Mouse (Mus musculus): Measurements from ENCODE around the gene Actr1a. TPM values are rescaled to one million over a fixed set of nuclear protein-coding genes. Genes with fewer than 3 reads are reported as not detected.

Actr1a gene
- total RNA-seq (2023) = 100 to 1,000 TPM; 104 to 112 TPM

DNA sequence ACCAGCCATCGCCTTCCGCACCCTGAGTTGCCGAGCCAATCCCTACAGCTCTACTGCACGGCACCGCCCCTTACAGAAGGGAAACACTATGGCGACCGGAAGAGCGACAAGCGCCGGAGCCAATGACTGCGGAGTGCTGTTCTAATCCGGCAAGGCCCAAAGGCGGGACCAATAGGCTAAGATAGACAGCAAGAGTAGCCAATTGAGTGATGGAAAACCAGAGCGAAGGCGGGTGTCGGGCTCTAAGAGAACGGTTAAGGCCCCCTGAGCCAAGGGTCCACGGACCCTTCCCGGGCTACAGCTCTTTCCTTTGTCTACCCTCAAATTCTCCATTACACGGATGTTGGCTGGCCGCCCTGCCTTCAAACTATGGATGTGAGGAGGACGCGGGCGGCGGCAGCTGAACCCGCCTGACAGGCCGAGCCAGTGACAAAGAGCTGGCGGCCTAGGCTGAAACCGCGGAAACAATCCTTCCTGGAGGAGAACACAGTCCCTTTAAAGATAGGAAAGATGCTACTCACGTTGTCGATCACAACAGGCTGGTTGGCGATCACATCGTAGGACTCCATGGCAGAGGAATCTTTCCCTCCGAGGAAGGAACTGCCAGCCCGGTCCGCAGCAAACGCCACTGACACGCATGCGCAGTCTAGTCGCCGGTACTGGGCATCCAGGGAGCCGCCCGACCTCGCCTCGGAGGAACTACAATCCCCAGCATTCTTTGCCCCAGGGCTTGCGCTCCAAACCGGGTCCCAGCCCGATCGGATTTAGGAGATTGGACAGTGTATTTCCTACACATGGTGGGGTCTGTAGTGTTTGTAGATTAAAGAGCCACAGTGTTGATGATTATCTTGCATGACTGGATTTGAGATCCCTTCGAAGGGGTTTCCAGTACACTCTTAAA lies at the start of gene Actr1a:
Gene Actr1a (minus strand): TSS at position 640 of the 901 bp plus-strand sequence.

DNA sequence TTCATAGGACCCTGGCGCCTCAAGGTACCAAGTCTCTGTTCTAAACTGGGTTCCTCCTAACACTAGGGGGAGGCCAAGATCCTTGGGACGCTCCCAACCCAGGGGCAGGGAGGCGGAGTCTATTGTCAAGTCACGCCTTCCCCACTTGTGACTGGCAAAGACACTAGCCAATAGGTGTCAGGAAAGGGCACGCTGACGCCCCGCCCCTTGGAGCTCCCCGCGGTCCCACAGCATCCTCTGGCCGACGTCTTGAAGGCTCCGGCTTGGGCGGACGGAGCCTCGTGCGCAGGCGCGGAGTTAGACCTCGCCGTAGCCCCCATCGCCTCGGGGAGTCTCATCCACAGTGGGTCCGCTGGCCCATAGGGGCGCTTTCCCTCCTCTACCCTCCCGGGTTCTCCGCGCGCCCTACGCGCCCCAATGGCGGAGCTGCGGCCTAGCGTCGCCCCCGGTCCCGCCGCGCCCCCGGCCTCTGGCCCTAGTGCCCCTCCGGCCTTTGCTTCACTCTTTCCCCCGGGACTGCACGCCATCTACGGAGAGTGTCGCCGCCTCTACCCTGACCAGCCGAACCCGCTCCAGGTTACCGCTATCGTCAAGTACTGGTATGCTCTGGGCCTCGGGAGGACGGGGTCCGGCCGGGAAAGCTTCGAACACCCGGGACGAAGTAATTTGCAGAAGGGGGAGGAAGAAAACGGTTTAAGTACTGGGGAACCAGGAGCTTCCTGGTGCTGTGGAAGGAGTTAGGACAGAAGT lies 1.3 kb upstream of the Actr1a start, which contains the start of gene Sufu:
Gene Sufu (plus strand): TSS at position 211 of the 750 bp plus-strand sequence.

DNA sequence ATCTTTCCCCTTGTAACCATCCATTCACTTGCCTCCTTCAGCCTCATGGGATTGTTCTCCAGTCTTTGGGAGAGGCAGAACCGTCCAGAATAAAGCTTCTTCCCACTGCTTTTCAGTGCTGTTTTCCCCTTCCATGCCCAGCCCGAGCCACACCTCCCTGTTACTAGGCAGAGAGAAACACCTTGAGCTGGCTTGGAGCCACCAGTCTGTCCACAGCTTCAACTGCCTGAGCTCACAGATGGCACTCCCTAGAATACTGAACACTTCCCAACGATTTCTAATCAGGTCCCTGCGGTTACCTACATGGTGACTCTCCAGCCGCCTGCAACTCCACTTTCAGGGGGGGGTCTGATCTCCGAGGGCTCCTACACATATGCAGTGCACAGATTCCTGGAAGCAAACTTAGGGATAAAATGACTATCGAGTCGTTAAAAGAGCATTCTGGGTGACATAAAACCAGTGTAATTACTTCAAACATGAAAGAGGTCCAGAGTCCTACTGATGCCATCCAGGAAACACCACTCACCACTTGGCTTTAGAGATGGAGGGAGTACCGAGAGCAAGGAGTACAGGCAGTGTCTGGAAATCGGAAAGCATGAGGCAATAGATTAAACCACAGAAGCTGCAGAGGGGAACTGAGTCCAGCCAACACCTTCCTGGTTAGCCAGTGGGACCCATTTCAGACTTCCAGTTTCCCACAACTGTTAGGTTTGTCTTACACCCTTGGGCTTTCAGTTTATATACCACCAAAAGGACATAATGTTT lies 45.2 kb downstream of the Actr1a start, which contains the start of gene 2310034G01Rik:
Gene 2310034G01Rik (minus strand): TSS at position 135 of the 765 bp plus-strand sequence.

DNA sequence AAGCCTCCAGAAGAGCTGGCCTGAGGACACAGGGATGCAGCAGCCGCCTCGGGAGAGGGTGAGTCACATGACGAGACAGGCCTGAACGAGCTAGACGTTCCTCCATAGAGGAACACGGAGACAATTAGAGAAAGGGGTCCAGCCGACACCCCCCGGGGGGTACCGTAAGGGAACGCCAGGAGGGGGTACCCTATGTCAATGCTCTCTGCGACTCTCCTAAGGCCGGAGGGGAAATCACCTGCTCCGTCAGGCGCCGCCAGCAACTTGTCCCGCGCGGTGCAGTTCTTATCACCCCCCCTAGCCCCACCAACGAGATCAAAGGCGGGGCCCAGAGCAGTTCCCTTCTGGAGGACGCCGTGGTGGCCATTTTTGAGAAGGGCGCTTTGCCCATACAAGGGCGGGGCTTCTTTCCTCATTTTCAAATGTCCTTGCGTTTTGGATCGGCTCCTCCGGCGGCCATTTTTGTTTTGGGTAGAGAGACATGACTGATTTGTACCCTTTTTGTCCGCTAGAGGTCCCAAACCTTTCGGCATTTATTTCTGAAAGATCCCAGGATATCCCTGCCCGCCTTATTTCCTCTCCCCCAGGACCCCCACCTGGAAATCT lies 57.1 kb downstream of the Actr1a start, which contains the start of gene Cuedc2:
Gene Cuedc2 (minus strand): TSS at position 372 of the 606 bp plus-strand sequence.

DNA sequence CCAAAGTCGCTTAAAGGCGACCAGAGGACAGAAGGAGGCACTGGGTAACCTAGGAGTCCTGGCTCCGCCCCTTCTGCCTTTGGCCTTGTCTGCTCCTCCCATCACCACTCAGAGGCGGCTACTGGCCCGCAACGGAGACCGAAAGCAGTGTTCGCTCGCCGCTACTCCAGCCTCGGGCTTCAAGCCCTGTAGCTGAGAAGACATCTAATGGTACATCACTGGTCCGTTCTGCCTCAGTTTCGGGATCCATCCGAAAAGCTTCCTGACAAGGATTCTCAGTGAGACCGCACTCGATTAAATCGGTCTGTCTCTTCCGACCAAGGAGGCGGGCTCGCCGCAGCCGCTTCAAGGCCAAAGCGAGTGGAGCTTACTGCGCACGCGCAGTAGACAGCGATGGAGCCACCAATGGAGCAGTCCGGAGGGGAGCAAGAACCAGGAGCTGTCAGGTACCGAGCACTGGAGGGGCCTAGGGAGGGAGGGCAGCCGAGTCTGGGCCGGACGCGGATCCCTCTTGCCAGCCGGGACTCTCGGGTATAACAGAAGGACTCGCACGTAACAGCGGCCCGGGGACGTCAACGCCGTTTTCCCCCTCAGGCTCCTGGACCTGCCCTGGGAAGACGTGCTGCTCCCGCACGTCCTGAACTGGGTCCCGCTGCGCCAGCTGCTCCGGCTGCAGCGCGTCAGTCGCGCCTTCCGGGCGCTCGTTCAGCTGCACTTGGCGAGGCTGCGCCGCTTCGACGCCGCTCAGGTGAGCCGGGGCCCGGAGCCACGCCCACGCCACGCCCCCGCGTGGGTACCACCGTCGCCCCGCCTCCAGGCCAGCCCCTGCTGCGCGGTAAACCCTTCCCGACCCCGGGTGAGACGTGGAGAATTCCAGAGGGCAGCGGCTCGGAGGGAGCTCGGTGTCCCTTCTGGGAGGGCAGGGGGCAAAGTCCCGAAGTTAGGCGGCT lies 67.2 kb downstream of the Actr1a start, which contains the start of gene Fbxl15:
Gene Fbxl15 (plus strand): TSS at position 104 of the 950 bp plus-strand sequence.

Other genes with a start within 250 kb of the Actr1a start
- not detected for gene Pitx3, start 247.4 kb downstream of the Actr1a start, total RNA-seq (2023)
- 10 to 100 TPM; 87.0 to 91.4 TPM for gene Gbf1, start 243.2 kb downstream of the Actr1a start, total RNA-seq (2023)
- gene Nfkb2, start 91.4 kb downstream of the Actr1a start, total RNA-seq (2023) = 10 to 100 TPM; 68.7 to 78.2 TPM
- 1 to 10 TPM in 1 of 2 experiments, under 1 TPM in 1; 0.30 to 1.3 TPM for gene Psd, start 68.6 kb downstream of the Actr1a start, total RNA-seq (2023)
- gene Fbxl15, start 67.6 kb downstream of the Actr1a start, total RNA-seq (2023) = 1 to 10 TPM; 4.3 TPM
- 10 to 100 TPM; 27.9 to 34.0 TPM for gene Cuedc2, start 57.0 kb downstream of the Actr1a start, total RNA-seq (2023)
- gene Mfsd13a, start 54.6 kb downstream of the Actr1a start, total RNA-seq (2023) = 1 to 10 TPM; 2.8 to 8.9 TPM
- not detected for gene 2310034G01Rik, start 45.4 kb downstream of the Actr1a start, total RNA-seq (2023)
- 10 to 100 TPM; 37.4 to 38.4 TPM for gene Sufu, start 1.1 kb upstream of the Actr1a start, total RNA-seq (2023)
- gene Trim8, start 106.0 kb upstream of the Actr1a start, total RNA-seq (2023) = 10 to 100 TPM; 63.2 to 64.5 TPM
- gene Arl3, start 177.4 kb upstream of the Actr1a start, total RNA-seq (2023) = 10 to 100 TPM; 12.5 to 13.7 TPM
- gene Sfxn2, start 177.6 kb upstream of the Actr1a start, total RNA-seq (2023) = 10 to 100 TPM; 13.4 to 15.7 TPM
- gene Wbp1l, start 203.3 kb upstream of the Actr1a start, total RNA-seq (2023) = 10 to 100 TPM; 65.0 to 73.3 TPM

Measured in T-cell, adult 66 days (primary cell).